Mouse (Mus musculus): ENCODE data around the gene Gm3500. TPM values are rescaled to one million over a fixed set of nuclear protein-coding genes. Genes with fewer than 3 reads are reported as not detected.

Gm3500 gene
- polyA plus RNA-seq (2017; shearing (Covaris generic)), result 9.5 TPM

GRCm38 (mm10) chr14:5388949-5389348 is at the start of gene Gm3500:
TSS of gene Gm3500 (minus strand) at chr14:5389049.

GRCm38 (mm10) chr14:5334828-5335227 is 54.0 kb downstream of the Gm3500 start, which contains the start of gene Gm3542:
TSS of gene Gm3542 (minus strand) at chr14:5334928.

Other genes with a start within 250 kb of the Gm3500 start
- not detected for gene Gm3317, start 224.5 kb downstream of the Gm3500 start, polyA plus RNA-seq (2017; shearing (Covaris generic))
- gene Gm8271, start 203.3 kb downstream of the Gm3500 start, polyA plus RNA-seq (2017; shearing (Covaris generic)), result not detected
- gene Gm3526, start 128.5 kb downstream of the Gm3500 start, polyA plus RNA-seq (2017; shearing (Covaris generic)), result not detected
- gene Gm3542, start 54.1 kb downstream of the Gm3500 start, polyA plus RNA-seq (2017; shearing (Covaris generic)), result not detected
- gene Gm3194, start 66.4 kb upstream of the Gm3500 start, polyA plus RNA-seq (2017; shearing (Covaris generic)), result 2.5 TPM
- gene Gm8246, start 88.8 kb upstream of the Gm3500 start, polyA plus RNA-seq (2017; shearing (Covaris generic)), result not detected
- gene Gm3187, start 95.2 kb upstream of the Gm3500 start, polyA plus RNA-seq (2017; shearing (Covaris generic)), result not detected
- 6.9 TPM for gene Gm3488, start 112.6 kb upstream of the Gm3500 start, polyA plus RNA-seq (2017; shearing (Covaris generic))
- not detected for gene Gm3532, start 149.4 kb upstream of the Gm3500 start, polyA plus RNA-seq (2017; shearing (Covaris generic))
- not detected for gene Gm8265, start 244.0 kb upstream of the Gm3500 start, polyA plus RNA-seq (2017; shearing (Covaris generic))